Mouse (Mus musculus) heart, embryonic 12.5 days (tissue): ENCODE data around the gene Gm17606. TPM values are rescaled to one million over a fixed set of nuclear protein-coding genes. Genes with fewer than 3 reads are reported as not detected.

Experiments
- ATAC-seq: fragments of 200-750 bp; cut with Nextera tagmentation; 2 replicates; pipeline ENCODE4 v1.8.0; 2017; ENCODE audit warnings: moderate TSS enrichment, moderate library complexity; ENCODE audit not compliant: insufficient number of reproducible peaks, low FRiP score
- H3K27ac ChIP-seq: fragments of 300-500 bp; sonication (generic); 2 replicates; pipeline ENCODE4 v1.5.1; 2016; ENCODE audit warnings: mild to moderate bottlenecking, moderate library complexity; ENCODE audit not compliant: poor library complexity, severe bottlenecking
- H3K27me3 ChIP-seq: fragments of 300-500 bp; sonication (generic); replicated peaks from 2 replicates; pipeline ENCODE4 v1.6.1; 2016; ENCODE audit warnings: mild to moderate bottlenecking, moderate library complexity
- H3K36me3 ChIP-seq: fragments of 300-500 bp; sonication (generic); 2 replicates; pipeline ENCODE4 v1.6.1; 2016; ENCODE audit warnings: mild to moderate bottlenecking, moderate library complexity
- H3K4me1 ChIP-seq: fragments of 300-500 bp; sonication (generic); replicated peaks from 2 replicates; pipeline ENCODE4 v1.6.1; 2016; ENCODE audit warnings: mild to moderate bottlenecking
- H3K4me2 ChIP-seq: fragments of 300-500 bp; sonication (generic); 2 replicates; pipeline ENCODE4 v1.6.1; 2016; ENCODE audit warnings: mild to moderate bottlenecking, moderate library complexity
- H3K4me3 ChIP-seq: fragments of 300-500 bp; sonication (generic); 2 replicates; pipeline ENCODE4 v1.5.1; 2016; ENCODE audit warnings: mild to moderate bottlenecking
- H3K9ac ChIP-seq: fragments of 300-500 bp; sonication (generic); 2 replicates; pipeline ENCODE4 v1.6.1; 2016; ENCODE audit warnings: mild to moderate bottlenecking, moderate library complexity
- H3K9me3 ChIP-seq: fragments of 300-500 bp; sonication (generic); replicated peaks from 2 replicates; pipeline ENCODE4 v1.6.1; 2016; ENCODE audit warnings: mild to moderate bottlenecking, moderate library complexity
- WGBS: fragments of 180-500 bp; shearing (Covaris S2); methylation state at CpG from one replicate; pipeline ENCODE4 v1.1.7; 2016; 5-methylcytosine and 5-hydroxymethylcytosine counted together
- polyA plus RNA-seq: library from polyadenylated mRNA; unstranded; fragments of >200 nt; fragmentation: Nextera tagmentation; extraction: Ambion mirVana; gene quantifications from 2 replicates; pipeline ENCODE4 v1.2.1, GENCODE M21; 2016

The Gm17606 gene
- polyA plus RNA-seq, 1 experiment from 2014 or later: not detected

DNA sequence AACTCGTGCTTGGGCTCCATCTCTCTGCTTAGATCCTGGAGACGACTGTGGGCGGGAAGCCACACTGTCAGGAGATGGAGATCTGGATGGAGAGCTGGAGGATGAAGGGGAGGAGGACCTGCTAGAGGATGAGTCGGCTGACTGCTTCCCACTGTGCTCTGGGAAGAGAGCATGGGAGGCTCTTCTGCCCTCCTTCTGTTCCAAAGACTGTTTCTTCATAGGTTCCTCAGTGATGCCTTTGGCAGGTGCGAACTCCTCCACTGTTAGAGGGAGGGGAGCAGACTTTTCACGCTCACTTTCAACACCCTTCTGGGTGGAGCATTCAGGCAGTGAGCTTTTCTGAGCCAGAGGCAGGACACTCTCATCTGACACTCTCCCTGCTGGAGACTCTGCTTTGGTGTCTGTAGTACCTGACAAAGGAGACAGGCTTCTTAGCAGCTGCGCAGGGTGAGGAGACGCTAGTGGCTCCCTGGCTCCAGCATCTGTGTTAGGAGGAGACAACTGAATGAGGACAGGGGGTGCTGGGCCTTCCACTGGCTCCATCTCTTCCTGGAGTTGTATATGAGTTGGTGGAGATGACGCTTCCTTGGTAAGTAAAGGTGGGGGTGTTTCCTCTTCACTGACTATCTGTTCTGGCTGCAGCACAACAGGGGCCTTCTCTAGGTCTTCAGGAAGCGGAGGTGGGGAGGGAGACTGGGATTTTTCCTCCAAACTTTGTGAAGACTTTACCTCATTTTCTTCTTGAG lies 23.9 kb downstream of the Gm17606 start:
- H3K36me3 ChIP-seq: peaks cover 93% of the 10 kb centered on the region
- 88% methylated on average over 10 of the region's 10 CpGs for WGBS
- no peaks in the 10 kb centered on the region for H3K4me1 ChIP-seq
- no peak overlapping the region for H3K4me3 ChIP-seq
- no peak overlapping the region for H3K27ac ChIP-seq
- H3K9ac ChIP-seq: no peak overlapping the region
- no peaks in the 10 kb centered on the region for H3K9me3 ChIP-seq
- ATAC-seq: no peak
- H3K4me2 ChIP-seq: no peak overlapping the region
- H3K27me3 ChIP-seq: no peaks in the 10 kb centered on the region

DNA sequence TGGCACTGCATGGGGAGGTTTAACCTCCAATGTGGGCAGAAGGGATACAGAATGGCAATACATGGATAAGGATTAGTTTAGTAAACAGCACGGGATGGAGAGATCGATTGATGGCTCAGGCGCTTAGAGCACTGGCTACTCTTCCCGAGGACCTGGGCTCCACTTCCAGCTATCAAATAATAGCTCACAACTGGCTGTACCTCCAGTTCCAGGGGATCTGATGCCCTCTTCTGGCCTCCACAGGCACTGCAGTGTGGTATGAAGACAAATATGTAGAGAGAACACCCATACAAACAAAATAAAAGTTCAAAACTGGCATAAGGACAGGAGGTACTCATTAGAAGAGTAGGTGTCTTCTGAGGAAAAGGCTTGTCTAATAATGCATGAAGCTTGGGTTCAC lies 28.6 kb downstream of the Gm17606 start:
- Histone ChIP-seq H3K4me1 (no peaks in the 10 kb centered on the region), H3K9me3 (no peaks in the 10 kb centered on the region), H3K36me3 (peaks cover 79% of the 10 kb centered on the region), H3K4me3 (no peak overlapping the region), H3K27ac (no peak overlapping the region), H3K4me2 (no peak overlapping the region), H3K27me3 (no peaks in the 10 kb centered on the region), H3K9ac (no peak overlapping the region)
- 79% methylated on average over 4 of the region's 4 CpGs for WGBS
- ATAC-seq: no peak

DNA sequence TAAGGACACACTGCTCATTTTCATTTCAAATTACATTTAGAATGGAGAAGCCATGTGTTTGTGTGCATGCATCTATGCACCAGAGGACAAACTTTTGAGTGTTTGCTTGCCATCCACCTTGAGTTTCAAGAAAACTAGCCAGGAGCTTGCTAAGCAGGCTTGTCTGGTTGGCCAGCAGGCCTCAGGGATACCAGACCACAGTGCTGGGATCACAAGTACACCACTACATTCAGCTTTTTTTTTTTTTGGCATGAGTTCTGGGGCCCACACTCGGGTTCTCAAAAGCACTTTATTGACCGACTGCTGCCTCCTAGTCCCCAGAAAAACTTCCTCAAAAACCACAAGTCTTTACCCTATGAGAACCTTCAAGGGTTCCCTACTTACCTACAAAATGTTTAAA lies 33.6 kb downstream of the Gm17606 start:
- Histone ChIP-seq H3K27ac (no peak overlapping the region), H3K4me2 (no peak overlapping the region), H3K9me3 (no peaks in the 10 kb centered on the region), H3K36me3 (peaks cover 76% of the 10 kb centered on the region), H3K4me3 (no peak overlapping the region), H3K27me3 (no peaks in the 10 kb centered on the region), H3K9ac (no peak overlapping the region), H3K4me1 (no peaks in the 10 kb centered on the region)
- WGBS: 71% methylated on average over 2 of the region's 2 CpGs
- no peak for ATAC-seq

DNA sequence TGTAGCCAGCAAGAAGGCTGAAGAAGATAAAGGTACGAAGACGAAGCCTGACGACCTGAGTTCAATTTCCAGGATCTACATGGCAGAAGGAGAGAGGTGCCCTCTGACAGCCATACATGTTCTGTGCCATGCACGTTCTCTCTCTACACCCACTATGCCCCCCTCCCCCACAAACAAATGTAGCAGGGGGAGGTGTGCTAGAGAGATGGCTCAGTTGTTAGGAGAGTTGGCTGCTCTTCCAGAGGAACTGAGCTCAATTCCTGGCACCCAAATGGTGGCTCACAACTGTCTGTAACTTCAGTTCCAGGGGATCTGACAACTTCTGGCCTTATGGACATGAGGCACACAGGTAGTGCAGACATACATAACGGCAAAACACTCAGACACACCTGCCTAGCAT lies 35.5 kb downstream of the Gm17606 start:
- H3K36me3 ChIP-seq: peaks cover 81% of the 10 kb centered on the region

DNA sequence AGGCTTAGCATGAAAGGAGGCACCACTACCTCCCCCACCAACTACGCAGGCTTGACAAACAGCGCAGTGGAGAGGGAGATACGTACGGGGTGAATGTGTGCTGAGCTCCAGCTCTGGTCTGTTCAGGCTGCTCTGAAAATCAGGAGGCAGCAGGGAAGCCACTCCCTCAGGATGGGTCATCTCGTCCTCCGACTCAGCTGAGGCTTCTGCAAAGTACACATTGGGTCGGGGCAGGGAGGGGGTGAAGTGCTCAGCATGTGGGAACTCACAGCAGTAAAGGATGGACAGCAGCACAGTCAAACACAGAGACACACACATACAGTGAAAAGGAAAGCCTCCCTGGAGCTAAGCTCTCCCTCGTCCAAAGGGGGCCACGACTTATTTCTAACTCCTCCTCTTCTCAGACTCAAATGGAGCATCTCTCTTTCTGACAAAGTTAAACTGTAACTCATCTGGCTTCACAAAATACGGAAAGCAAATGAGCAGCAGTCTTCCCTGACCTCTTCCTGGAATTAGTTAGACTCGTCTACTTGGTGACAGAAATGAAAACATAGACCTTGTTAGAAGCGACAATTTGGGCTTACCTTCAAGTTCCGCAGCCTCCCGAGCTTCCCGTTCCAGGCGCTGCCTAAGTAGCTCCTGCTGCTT lies 38.0 kb downstream of the Gm17606 start:
- H3K4me3 ChIP-seq: no peak overlapping the region
- no peak overlapping the region for H3K4me2 ChIP-seq
- ATAC-seq: no peak
- H3K9me3 ChIP-seq: no peaks in the 10 kb centered on the region
- no peak overlapping the region for H3K27ac ChIP-seq
- peaks cover 75% of the 10 kb centered on the region for H3K36me3 ChIP-seq
- H3K27me3 ChIP-seq: no peaks in the 10 kb centered on the region
- no peak overlapping the region for H3K9ac ChIP-seq
- H3K4me1 ChIP-seq: 0 out of 2 replicates have a peak, but pooled peaks cover 6% of the 10 kb centered on the region
- WGBS: 89% methylated on average over 16 of the region's 16 CpGs

More for the DNA sequence above, 35.5 kb downstream of the Gm17606 start:
- Histone ChIP-seq H3K27ac (no peak overlapping the region), H3K27me3 (no peaks in the 10 kb centered on the region), H3K4me1 (no peaks in the 10 kb centered on the region), H3K9me3 (no peaks in the 10 kb centered on the region), H3K4me3 (no peak overlapping the region), H3K9ac (peak overlapping the region; percentile 12; the same call in 1 of the 2 replicates), H3K4me2 (no peak overlapping the region)
- ATAC-seq: no peak
- 83% methylated on average over 5 of the region's 5 CpGs for WGBS

DNA sequence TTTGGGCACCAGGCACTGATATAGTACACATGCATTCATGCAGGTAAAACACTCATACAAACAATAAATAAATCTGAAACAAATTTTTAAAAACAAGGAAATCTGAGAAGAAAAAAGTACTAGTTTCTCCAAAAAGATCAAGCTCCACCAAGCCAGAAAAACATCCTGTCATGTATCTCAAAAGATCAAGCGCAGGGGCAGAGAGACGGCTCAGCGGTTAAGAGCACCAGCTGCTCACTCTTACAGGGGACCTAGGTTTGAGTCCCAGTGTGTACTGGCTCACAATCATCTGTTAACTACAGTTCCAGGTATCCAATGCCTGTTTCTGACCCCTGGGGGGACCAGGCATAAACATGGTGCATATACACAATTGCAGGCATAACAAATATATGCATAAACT lies 41.6 kb downstream of the Gm17606 start:
- Histone ChIP-seq H3K9ac (no peak overlapping the region), H3K9me3 (no peaks in the 10 kb centered on the region), H3K4me2 (no peak overlapping the region), H3K4me1 (peaks cover 6% of the 10 kb centered on the region; the same call in 1 of the 2 replicates), H3K27ac (no peak overlapping the region), H3K27me3 (no peaks in the 10 kb centered on the region), H3K4me3 (no peak overlapping the region), H3K36me3 (peaks cover 48% of the 10 kb centered on the region)
- ATAC-seq: no peak
- 90% methylated on average over 3 of the region's 3 CpGs for WGBS

DNA sequence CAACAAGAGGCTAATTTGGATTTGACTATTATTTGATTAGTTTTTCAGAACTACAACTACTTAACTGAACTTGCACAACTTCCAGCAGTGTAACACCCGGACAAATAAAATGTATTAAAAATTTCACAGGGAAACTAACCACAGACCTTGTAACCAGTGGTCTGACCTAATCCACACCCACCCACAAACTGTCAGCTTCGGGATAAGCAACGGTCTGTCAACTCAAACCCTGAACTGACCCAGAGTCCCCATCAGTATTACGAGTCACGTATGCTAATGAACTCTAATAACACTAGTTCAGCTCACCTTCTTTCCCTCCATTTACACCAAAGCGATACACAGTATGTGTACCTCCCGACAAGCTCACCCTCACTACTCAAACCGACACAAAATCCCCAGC lies 44.7 kb downstream of the Gm17606 start:
- H3K9me3 ChIP-seq: no peaks in the 10 kb centered on the region
- H3K27me3 ChIP-seq: no peaks in the 10 kb centered on the region
- H3K4me1 ChIP-seq: peaks cover 19% of the 10 kb centered on the region
- WGBS: 13% methylated on average over 8 of the region's 8 CpGs
- no peak for ATAC-seq
- H3K36me3 ChIP-seq: peaks cover 36% of the 10 kb centered on the region
- peak overlapping the region; percentile 97 for H3K4me3 ChIP-seq
- peak overlapping the region; percentile 97 for H3K9ac ChIP-seq
- H3K27ac ChIP-seq: peak overlapping the region; percentile 99
- peak overlapping the region; percentile 96 for H3K4me2 ChIP-seq

DNA sequence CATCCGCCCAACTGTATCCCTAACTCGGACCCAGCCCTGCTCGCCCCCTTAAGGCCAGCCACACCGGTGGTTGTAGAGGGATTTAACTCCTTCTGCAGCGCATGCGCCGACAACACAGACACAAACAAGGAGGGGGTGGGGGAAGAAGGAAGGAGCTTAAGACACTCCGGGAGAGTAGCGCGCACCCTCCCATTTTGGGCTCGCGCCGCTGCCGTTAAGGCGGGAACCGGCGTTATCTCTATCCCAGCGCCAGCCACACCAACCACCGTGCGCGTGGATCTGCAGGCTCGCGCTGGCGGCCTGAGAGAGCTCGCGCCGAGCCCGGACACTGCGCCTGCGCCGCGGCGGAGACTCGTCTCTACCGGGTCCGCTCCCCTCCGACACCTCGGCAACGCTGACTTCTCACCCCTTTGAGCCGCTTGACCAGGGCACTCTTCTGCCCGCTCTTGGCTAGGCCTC lies 45.3 kb downstream of the Gm17606 start, which contains the start of gene 1700123O20Rik:
TSS of gene 1700123O20Rik (plus strand) at position 154 of the 459 bp plus-strand sequence.
- peak; percentile 87 for ATAC-seq
- peaks cover 19% of the 10 kb centered on the region for H3K4me1 ChIP-seq
- peak within 1 kb of the TSS; percentile 99 for H3K27ac ChIP-seq
- H3K4me2 ChIP-seq: peak within 1 kb of the TSS; percentile 96
- no peaks in the 10 kb centered on the region for H3K9me3 ChIP-seq
- WGBS: 0% methylated on average over 41 of the region's 41 CpGs
- peaks cover 41% of the 10 kb centered on the region for H3K36me3 ChIP-seq
- no peaks in the 10 kb centered on the region for H3K27me3 ChIP-seq
- peak within 1 kb of the TSS; percentile 97 for H3K9ac ChIP-seq
- H3K4me3 ChIP-seq: peak within 1 kb of the TSS; percentile 97

DNA sequence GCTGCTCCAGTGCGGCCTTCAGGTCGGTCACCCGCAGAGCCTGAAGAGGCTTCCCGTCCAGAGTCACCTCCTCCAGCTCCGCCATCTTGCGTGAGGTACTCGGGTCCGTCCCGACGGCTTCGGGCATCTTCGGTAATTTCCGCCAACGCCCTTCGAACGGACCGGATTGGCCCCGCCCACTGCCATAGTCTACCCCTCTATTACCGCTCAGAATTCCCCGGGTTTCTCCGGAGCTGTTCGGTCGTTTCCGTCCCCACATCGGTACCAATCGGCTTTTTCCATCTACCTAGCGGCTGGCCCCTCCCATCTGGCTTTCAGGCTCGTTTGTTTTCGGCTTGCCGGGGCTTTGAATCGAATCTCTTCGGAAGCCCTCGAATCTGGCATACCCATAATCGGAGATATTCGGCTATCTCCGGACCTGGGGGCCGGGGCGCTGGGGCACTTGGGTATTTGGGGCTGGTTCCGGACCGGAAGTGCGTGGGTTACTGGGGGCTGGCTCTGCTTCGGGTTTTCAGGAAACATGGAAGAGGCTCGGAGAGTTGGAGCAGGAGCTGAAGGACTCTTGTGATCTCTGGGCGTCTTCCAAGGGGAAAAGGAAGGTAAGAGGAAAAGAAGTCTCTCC lies 45.9 kb downstream of the Gm17606 start, which contains the start of gene Acin1:
TSS of gene Acin1 (minus strand) at position 410 of the 622 bp plus-strand sequence.
- peaks cover 19% of the 10 kb centered on the region for H3K4me1 ChIP-seq
- H3K9me3 ChIP-seq: no peaks in the 10 kb centered on the region
- H3K9ac ChIP-seq: peak within 1 kb of the TSS; percentile 97
- peak within 1 kb of the TSS; percentile 99 for H3K27ac ChIP-seq
- peaks cover 39% of the 10 kb centered on the region for H3K36me3 ChIP-seq
- peak within 1 kb of the TSS; percentile 97 for H3K4me3 ChIP-seq
- H3K27me3 ChIP-seq: no peaks in the 10 kb centered on the region
- ATAC-seq: peak; percentile 96
- H3K4me2 ChIP-seq: peak within 1 kb of the TSS; percentile 96
- WGBS: under 1% methylated on average over 44 of the region's 44 CpGs

DNA sequence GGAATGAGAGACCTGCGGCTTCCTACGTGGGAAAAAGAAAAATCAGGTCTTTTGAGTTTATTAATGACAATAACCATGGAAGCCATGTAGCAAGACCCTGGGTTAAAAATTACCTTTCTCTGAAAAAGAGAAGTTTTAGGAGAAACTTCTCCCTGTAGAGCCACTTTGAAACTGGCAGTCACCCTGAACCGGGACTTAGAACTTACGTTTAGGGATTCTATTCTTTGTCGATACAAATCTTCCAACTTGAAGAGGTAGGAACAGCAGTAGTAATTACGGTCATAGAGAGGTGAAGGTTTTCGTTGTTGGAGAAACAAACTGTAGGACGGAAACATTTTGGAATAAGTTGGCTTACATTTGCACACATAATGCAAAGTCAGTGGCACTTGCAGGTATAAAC lies 46.5 kb downstream of the Gm17606 start:
- no peaks in the 10 kb centered on the region for H3K9me3 ChIP-seq
- 6% methylated on average over 8 of the region's 8 CpGs for WGBS
- peaks cover 36% of the 10 kb centered on the region for H3K36me3 ChIP-seq
- peak overlapping the region; percentile 99 for H3K27ac ChIP-seq
- H3K4me1 ChIP-seq: peaks cover 19% of the 10 kb centered on the region
- H3K4me2 ChIP-seq: peak overlapping the region; percentile 96
- H3K27me3 ChIP-seq: no peaks in the 10 kb centered on the region
- H3K9ac ChIP-seq: peak overlapping the region; percentile 87
- no peak for ATAC-seq
- peak overlapping the region; percentile 97 for H3K4me3 ChIP-seq

DNA sequence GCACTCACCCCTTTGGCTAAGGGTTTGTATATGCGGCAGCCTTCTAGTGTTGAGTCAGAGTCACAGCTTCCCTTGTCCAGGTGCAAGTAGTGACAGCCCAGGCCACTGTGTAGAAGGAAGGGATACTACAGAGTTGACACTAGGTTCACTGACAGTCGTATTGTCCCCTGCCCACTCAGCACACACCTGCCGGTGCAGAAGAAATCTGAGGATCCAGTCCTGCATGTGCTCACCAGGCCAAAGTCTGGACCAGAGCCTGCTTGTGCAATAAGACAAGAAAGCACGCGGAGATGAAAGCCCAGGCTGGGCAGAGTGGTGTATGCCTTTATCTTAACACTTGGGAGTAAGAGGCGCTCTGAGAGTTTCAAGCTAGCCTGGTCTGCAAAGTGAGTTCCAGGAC lies 54.3 kb downstream of the Gm17606 start:
- no peak for ATAC-seq
- no peak overlapping the region for H3K4me2 ChIP-seq
- 0 out of 2 replicates have a peak, but pooled peaks cover 4% of the 10 kb centered on the region for H3K27me3 ChIP-seq
- H3K9ac ChIP-seq: no peak overlapping the region
- H3K4me3 ChIP-seq: no peak overlapping the region
- no peaks in the 10 kb centered on the region for H3K9me3 ChIP-seq
- 0 out of 2 replicates have a peak, but pooled peaks cover 4% of the 10 kb centered on the region for H3K4me1 ChIP-seq
- peaks cover 28% of the 10 kb centered on the region for H3K36me3 ChIP-seq
- 50% methylated on average over 6 of the region's 6 CpGs for WGBS
- no peak overlapping the region for H3K27ac ChIP-seq
